Mouse (Mus musculus) c-Kit-positive CD71-negative TER-119-negative erythroid progenitor cells, embryonic 14.5 days (primary cell): Measurements from ENCODE around the gene Krt6b.
"Not testable (repeated sequence)": the region's sequence is repeated elsewhere in the genome, so short reads cannot be mapped to it uniquely, and the experiment has no call there.

Experiments used
- DNase-seq: peaks from one replicate; pipeline ENCODE4 v3.0.0-alpha.2; 2013; ENCODE audit warnings: low read depth

Gene Krt6b

GRCm38 (mm10) chr15:101680187-101680586 lies at the start of gene Krt6b:
Gene Krt6b, minus strand, starts transcription at chr15:101680287.
- no peak for DNase-seq

GRCm38 (mm10) chr15:101724686-101725085 lies 44.6 kb upstream of the Krt6b start:
- no peak for DNase-seq

- no peak for DNase-seq
Observed at GRCm38 (mm10) chr15:101715831-101716230, 35.7 kb upstream of the Krt6b start.

- no peak for DNase-seq
Observed at GRCm38 (mm10) chr15:101714356-101714755, 34.3 kb upstream of the Krt6b start.

GRCm38 (mm10) chr15:101713731-101714130 lies 33.6 kb upstream of the Krt6b start:
- DNase-seq = no peak

GRCm38 (mm10) chr15:101712720-101713119 lies 32.6 kb upstream of the Krt6b start, which contains the start of gene Krt5:
Gene Krt5, minus strand, starts transcription at chr15:101712898.
- DNase-seq = no peak

GRCm38 (mm10) chr15:101708683-101709082 lies 28.6 kb upstream of the Krt6b start:
- no peak for DNase-seq

GRCm38 (mm10) chr15:101707454-101707853 lies 27.4 kb upstream of the Krt6b start:
- no peak for DNase-seq

GRCm38 (mm10) chr15:101704066-101704465 lies 24.0 kb upstream of the Krt6b start:
- no peak for DNase-seq

- no peak for DNase-seq
Observed at GRCm38 (mm10) chr15:101702380-101702779, 22.3 kb upstream of the Krt6b start.

GRCm38 (mm10) chr15:101699866-101700265 lies 19.8 kb upstream of the Krt6b start:
- DNase-seq = no peak

GRCm38 (mm10) chr15:101699192-101699591 lies 19.1 kb upstream of the Krt6b start:
- DNase-seq = no peak

GRCm38 (mm10) chr15:101697326-101698188 lies 17.5 kb upstream of the Krt6b start:
- no peak for DNase-seq

GRCm38 (mm10) chr15:101694207-101694606 lies 14.1 kb upstream of the Krt6b start, which contains the start of gene Krt6a:
Gene Krt6a, minus strand, starts transcription at chr15:101694307.
- DNase-seq = no peak

- DNase-seq = not testable (repeated sequence)
Observed at GRCm38 (mm10) chr15:101690460-101690859, 10.4 kb upstream of the Krt6b start.

- no peak for DNase-seq
Observed at GRCm38 (mm10) chr15:101688161-101688560, 8.1 kb upstream of the Krt6b start.

- DNase-seq = no peak
Observed at GRCm38 (mm10) chr15:101675978-101676377, 4.1 kb downstream of the Krt6b start.

- no peak for DNase-seq
Observed at GRCm38 (mm10) chr15:101652736-101653265, 27.3 kb downstream of the Krt6b start.

- no peak for DNase-seq
Observed at GRCm38 (mm10) chr15:101647280-101647679, 32.8 kb downstream of the Krt6b start, which contains the start of gene Gm5478. Gene Gm5478, minus strand, starts transcription at chr15:101647380.

GRCm38 (mm10) chr15:101627884-101628283 lies 52.2 kb downstream of the Krt6b start, which contains the start of gene Gm5414:
Gene Gm5414, minus strand, starts transcription at chr15:101628188.
- no peak for DNase-seq
